Mouse (Mus musculus) CD8-positive naive resting alpha-beta T cell, adult 2 months (primary cell): Measurements from ENCODE around the gene 9430015G10Rik.

Source experiments
- DNase-seq, 2 experiments: peaks; one replicate each; pipeline ENCODE4 v3.0.0; 2022; ENCODE audit warnings: low read depth in 2 of 2, low spot score in 2 of 2

9430015G10Rik gene

GRCm38 (mm10) chr4:156168611-156169010 is 58.8 kb downstream of the 9430015G10Rik start:
- no peak for DNase-seq

GRCm38 (mm10) chr4:156169129-156169528 is 59.3 kb downstream of the 9430015G10Rik start:
- DNase-seq, result no peak

GRCm38 (mm10) chr4:156171828-156172227 is 62.0 kb downstream of the 9430015G10Rik start:
- no peak for DNase-seq
